Mouse (Mus musculus) Muller cell, postnatal 12 days (primary cell): Measurements from ENCODE around the gene Agap1.
A peak's percentile ranks its signal among the peaks of the same experiment; 100 is the strongest.

Source experiments
- DNase-seq: peaks from one replicate; pipeline ENCODE4 v3.0.0-alpha.2; 2015; ENCODE audit errors: inconsistent ontology term

Gene Agap1

GRCm38 (mm10) chr1:89756387-89756786 lies 301.8 kb downstream of the Agap1 start:
- no peak for DNase-seq

DNA sequence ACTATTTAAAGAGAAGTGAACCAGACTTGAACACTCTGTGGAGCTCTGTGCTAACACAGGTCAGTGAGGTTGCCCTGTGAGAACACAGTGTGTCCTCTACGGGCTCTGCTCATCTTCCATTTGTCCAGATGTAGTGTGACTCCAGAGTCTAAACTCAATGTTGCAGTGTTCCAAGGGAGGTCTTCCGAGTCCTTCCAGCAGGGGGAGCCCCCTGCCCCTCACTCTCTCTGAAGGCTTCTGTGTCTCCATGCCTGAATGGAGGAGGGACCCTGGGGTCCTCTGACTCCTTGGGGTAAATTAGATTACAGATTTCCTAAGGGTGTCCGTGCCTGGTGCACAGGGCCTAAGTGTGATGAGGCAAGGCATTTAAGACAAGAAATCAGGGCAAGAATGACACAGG lies 302.9 kb downstream of the Agap1 start:
- no peak for DNase-seq

- DNase-seq: no peak
These were observed 309.3 kb downstream of the Agap1 start for GRCm38 (mm10) chr1:89763912-89764311.

DNA sequence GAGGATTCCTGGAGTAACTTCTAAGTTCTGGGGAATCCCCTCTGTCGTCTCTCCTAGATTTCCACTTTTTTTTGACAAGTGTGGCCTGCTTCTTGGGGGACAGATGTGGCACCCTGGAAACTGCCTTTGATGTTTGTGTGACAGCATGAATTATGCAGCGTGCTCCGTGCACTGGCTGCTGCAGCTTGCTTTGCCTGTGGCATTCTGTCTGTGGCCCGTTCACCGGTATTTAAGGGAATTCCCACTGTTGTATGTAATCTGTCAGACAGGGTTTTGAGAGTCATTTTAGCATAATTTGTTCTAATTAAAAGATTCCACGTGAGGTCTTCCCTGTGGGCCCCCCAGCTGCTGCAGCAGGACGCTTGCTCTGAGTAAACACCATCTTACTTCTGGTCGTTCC lies 312.3 kb downstream of the Agap1 start:
- no peak for DNase-seq

DNA sequence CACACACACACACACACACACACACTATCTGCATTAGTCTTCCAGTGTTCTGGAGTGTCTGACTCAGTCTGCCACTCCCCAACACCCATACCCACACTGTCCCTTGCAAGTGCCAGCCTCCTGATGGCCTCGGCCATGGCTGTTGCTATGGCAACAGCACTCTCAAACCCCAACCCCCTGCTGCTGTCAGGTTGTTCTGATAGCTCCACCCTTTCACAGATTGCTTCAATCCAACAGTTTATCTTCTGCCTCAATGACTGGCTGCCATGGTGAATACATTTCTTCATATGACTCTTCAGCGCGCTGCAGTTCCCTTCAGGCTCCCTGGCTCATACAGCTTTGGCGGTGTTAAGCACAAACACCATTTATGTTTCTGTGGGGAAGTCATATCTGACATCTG lies 315.0 kb downstream of the Agap1 start:
- DNase-seq: no peak

GRCm38 (mm10) chr1:89770298-89770697 lies 315.7 kb downstream of the Agap1 start:
- no peak for DNase-seq

DNA sequence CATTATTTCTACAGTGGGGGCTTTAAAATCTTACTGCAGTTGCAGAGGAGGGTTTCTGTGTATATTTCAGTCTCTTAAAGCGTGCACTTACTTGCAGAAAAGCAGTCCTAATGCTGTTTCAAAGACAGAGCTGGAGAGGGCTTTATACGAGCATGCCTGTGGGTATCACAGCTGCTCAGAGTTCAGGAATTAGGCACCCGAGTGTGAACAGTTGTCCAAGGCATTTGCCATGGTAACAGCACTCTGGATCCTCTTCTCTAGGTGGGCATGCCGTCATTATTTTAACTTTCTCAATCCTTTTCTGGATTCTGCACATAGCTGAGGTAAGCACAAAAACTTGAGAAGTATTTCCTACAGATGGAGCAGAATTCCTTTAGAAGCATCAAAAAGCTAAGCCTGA lies 321.1 kb downstream of the Agap1 start:
- no peak for DNase-seq

- no peak for DNase-seq
These were observed 326.1 kb downstream of the Agap1 start for GRCm38 (mm10) chr1:89780675-89781074.

- DNase-seq: peak; percentile 16
These were observed 327.3 kb downstream of the Agap1 start for GRCm38 (mm10) chr1:89781861-89782260.

DNA sequence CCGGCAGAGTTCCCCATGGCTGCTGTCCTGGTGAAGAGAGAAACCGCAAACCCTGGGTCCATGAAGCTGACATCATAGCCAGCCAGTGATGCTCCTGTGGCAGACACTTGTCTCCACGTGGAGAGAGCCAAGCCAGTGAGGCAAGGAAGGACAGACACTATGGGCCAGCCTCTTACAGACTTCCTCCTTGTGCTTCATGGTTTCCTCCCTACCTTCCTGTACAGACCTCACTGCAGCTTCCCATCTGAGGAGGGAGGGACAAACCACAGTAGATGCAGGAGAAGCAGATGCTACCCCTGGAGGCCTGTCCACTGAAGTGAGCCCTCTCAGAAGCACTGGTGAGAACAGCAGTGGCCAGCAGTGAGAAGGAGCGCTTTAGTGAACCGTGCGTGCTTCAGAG lies 332.2 kb downstream of the Agap1 start:
- DNase-seq: peak; percentile 7

GRCm38 (mm10) chr1:89798724-89799123 lies 344.1 kb downstream of the Agap1 start:
- DNase-seq: no peak

DNA sequence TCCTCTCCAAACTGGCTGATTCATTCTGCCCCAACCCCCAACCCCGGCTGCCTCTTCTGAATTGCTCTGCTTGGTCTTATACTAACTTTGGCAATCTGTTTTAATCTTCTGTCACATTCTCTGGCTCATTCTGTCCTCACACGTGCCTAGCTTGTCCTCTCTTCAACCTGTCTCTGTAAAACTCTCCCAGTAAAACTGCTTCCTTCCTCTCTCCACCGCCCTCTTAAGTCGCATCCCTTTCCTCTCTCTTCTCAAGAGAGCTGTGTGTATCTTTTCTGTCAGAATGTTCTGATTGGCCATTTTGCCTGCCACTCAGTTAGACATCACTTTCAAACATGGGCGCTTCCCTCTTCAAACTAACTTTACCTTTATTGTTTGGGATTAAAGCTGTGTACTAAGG lies 346.9 kb downstream of the Agap1 start:
- DNase-seq: no peak

DNA sequence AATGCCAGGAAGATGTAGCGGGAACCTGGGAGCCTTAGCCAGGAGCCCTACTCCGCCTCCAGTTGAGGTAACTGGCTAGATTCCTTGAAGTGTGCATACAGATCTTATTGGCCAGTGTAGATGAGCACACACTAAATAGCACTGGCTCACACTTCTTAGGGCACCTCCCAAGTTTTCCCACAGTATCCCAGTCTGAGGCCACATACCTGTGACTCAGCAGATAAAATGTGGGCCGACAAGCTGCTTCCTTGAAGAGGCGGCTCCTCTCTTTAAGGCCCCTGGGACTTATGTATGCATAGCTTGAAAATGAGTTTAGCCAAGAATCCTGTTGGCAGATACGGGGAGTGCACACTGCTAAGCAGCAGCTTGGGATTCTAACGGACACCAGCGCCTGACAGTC lies 350.4 kb downstream of the Agap1 start:
- DNase-seq: no peak

DNA sequence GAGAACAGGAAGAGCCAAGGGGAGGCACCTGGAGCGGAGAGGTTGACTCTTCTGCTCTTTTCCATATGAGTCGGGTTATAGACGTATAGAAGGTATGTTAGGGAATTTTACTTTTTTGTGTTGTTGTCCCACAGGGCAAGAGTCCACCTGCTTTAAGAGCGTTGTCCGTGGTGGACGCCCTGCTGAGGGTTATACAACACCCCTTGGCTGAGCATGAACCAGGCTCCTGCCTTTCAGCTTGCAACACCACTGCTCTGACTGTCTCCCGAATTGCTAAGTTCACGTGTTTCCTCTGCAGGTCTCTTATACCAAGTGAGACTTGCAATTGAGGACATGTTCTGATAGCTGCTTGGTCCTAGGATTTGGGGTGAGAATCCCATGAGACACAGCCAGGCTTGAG lies 358.2 kb downstream of the Agap1 start:
- DNase-seq: no peak

- no peak for DNase-seq
These were observed 362.0 kb downstream of the Agap1 start for GRCm38 (mm10) chr1:89816487-89817206.

- no peak for DNase-seq
These were observed 367.2 kb downstream of the Agap1 start for GRCm38 (mm10) chr1:89821822-89822221.

- no peak for DNase-seq
These were observed 367.8 kb downstream of the Agap1 start for GRCm38 (mm10) chr1:89822431-89822830.

GRCm38 (mm10) chr1:89823036-89823435 lies 368.4 kb downstream of the Agap1 start:
- no peak for DNase-seq

DNA sequence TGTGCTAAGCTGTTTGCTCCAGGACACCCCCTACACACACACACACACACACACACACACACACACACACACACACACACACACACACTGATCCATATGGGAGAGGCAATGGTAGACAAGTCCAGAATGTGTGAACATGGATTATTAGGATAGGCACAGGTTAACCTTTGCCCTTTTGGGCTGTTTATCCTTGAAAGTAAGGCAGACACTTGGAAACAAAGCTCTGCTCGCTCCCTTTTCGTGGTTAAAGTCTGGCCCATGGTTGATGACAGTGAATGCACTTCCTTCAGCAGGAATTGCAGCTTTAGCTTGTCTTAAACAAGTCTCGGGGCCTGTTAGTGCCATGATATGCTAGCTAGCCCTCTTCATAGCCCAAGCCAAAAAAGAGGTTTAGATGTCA lies 372.4 kb downstream of the Agap1 start:
- no peak for DNase-seq

DNA sequence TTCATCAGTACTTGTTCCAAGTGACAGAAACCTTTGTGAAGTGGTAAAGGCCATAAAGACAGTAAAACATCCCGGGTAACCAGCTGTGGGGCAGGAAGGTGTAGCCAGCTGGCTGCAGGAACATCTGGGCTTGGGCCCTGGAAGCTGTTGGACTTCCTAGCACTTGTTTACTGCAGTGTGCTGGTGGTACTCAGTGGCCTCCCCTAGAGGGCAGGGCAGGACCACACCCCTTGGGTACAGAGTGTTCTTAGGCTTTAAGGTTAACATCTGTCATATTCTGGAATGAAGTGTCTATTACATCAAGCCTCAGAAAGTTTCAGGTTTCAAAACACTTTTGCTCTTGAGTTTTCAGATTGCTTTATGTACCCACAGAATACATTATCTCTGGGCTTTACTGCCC lies 376.5 kb downstream of the Agap1 start:
- DNase-seq: no peak

GRCm38 (mm10) chr1:89844064-89844463 lies 389.5 kb downstream of the Agap1 start:
- no peak for DNase-seq

GRCm38 (mm10) chr1:89845487-89845886 lies 390.9 kb downstream of the Agap1 start:
- no peak for DNase-seq

DNA sequence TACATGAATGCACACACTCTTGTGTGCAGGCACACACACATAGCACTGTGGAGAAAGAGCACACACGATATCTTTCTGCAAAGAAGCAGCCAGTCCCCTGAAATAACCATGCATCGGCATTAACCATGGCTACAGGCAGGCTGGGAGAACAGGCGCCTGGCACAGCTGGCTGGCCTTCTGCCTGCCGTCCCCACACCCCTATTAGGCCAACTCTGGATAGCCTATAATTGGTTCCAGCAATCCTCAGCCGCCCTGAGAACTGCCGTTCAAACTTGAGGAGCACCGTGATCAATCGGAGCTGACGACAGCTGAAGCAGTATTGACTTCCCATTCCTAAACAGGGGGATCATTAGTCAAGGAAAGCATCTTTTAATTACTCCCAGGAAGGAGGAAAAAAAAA lies 391.5 kb downstream of the Agap1 start:
- no peak for DNase-seq

- DNase-seq: peak; percentile 70
These were observed 393.9 kb downstream of the Agap1 start for GRCm38 (mm10) chr1:89848356-89849039.
